9 mouse cellular contexts compared by ENCODE assay signal in genomic region chr9:37114286-37115267, GRCm38 (mm10). TPM values are rescaled to one million over a fixed set of nuclear protein-coding genes. Genes with fewer than 3 reads are reported as not detected.
DNase-seq lines count a peak whose midpoint lies in the region; ATAC-seq and TF ChIP-seq lines count a peak whose summit lies in the region.
"Had no signal": no experiment of that assay in that cellular context is flagged by ENCODE, and none has a peak within 500 bp of the region (broad histone marks: within the 10 kb centered on the region; RNA-seq: fewer than 3 reads in every experiment).

No protein-coding gene starts in this region.

- DNase-seq in liver, adult 2 months (ENCODE audit: extremely low read depth, low read depth, low spot score) = no peak
- peak; percentile 65 for DNase-seq in embryonic facial prominence, embryonic 14.5 days (ENCODE audit: low spot score)
- DNase-seq in hindbrain, postnatal 0 days (ENCODE audit: low spot score) = peak; percentile 50
- DNase-seq in cerebellum, adult 9-11 months = no peak
- DNase-seq in urinary bladder, postnatal 14 days (ENCODE audit: low spot score) = no peak
- no peak for DNase-seq in urinary bladder, postnatal 25 days (ENCODE audit: low spot score)
- DNase-seq: adrenal gland, postnatal 10 days had no signal

- no peak for TF ChIP-seq POLR2A in liver, adult 2 months (IDR thresholded peaks at IDR 0.05; ENCODE audit: extremely low read depth, insufficient read depth, low read length)

- WGBS in liver, adult 2 months = 57% methylated on average over 9 of the region's 9 CpGs
- 36% methylated on average over 9 of the region's 9 CpGs for WGBS in liver, embryonic 12.5 days (ENCODE audit: insufficient replicate concordance)
- 26% methylated on average over 9 of the region's 9 CpGs for WGBS in embryonic facial prominence, embryonic 14.5 days
- WGBS in hindbrain, postnatal 0 days = 26% methylated on average over 9 of the region's 9 CpGs
- 28% methylated on average over 9 of the region's 9 CpGs for WGBS in neural tube, embryonic 14.5 days

- no peak overlapping the region for H3K27ac ChIP-seq in liver, adult 2 months (replicated peaks; ENCODE audit: insufficient read depth, low read depth, low read length)
- no peak overlapping the region for H3K27ac ChIP-seq in liver, embryonic 12.5 days
- H3K27ac ChIP-seq in embryonic facial prominence, embryonic 14.5 days (replicated peaks; ENCODE audit: low read depth, low read length) = peak overlapping the region; percentile 1; the same call in 1 of the 2 replicates
- H3K27ac ChIP-seq in hindbrain, postnatal 0 days = peak overlapping the region; percentile 65
- H3K27ac ChIP-seq in neural tube, embryonic 14.5 days (ENCODE audit: low read depth, low read length) = peak overlapping the region; percentile 24

- peak; percentile 33; the same call in 1 of the 2 replicates for TF ChIP-seq CTCF in liver, adult 2 months (IDR thresholded peaks at IDR 0.05; ENCODE audit: low read depth, low read length)
- TF ChIP-seq CTCF in hindbrain, postnatal 0 days (IDR thresholded peaks at IDR 0.05; ENCODE audit: low read depth) = peak; percentile 47

- H3K4me1 ChIP-seq in liver, adult 2 months (ENCODE audit: control insufficient read depth, insufficient read depth, low read length) = no peaks in the 10 kb centered on the region
- H3K4me1 ChIP-seq in liver, embryonic 12.5 days = no peaks in the 10 kb centered on the region
- peaks cover 6% of the 10 kb centered on the region; the same call in 1 of the 2 replicates for H3K4me1 ChIP-seq in embryonic facial prominence, embryonic 14.5 days (ENCODE audit: control insufficient read depth, insufficient read depth, low read length)
- peaks cover 8% of the 10 kb centered on the region for H3K4me1 ChIP-seq in hindbrain, postnatal 0 days (ENCODE audit: insufficient read depth, low read length)
- H3K4me1 ChIP-seq in neural tube, embryonic 14.5 days (ENCODE audit: control insufficient read depth, insufficient read depth, low read length) = peaks cover 14% of the 10 kb centered on the region

- H3K9ac ChIP-seq in liver, adult 2 months (ENCODE audit: low read depth, low read length) = no peak overlapping the region
- no peak overlapping the region for H3K9ac ChIP-seq in liver, embryonic 12.5 days
- H3K9ac ChIP-seq in embryonic facial prominence, embryonic 14.5 days (ENCODE audit: low read depth, low read length) = no peak overlapping the region
- H3K9ac ChIP-seq in hindbrain, postnatal 0 days (replicated peaks; ENCODE audit: low read length) = no peak overlapping the region
- H3K9ac ChIP-seq in neural tube, embryonic 14.5 days (replicated peaks; ENCODE audit: low read depth, low read length) = no peak overlapping the region; the same call in 1 of the 2 replicates

- no peak overlapping the region for H3K4me2 ChIP-seq in liver, embryonic 12.5 days
- no peak overlapping the region for H3K4me2 ChIP-seq in embryonic facial prominence, embryonic 14.5 days (ENCODE audit: low read depth, low read length)
- H3K4me2 ChIP-seq in hindbrain, postnatal 0 days (ENCODE audit: low read depth, low read length) = no peak overlapping the region
- no peak overlapping the region for H3K4me2 ChIP-seq in neural tube, embryonic 14.5 days (ENCODE audit: low read depth, low read length)

- H3K27me3 ChIP-seq in liver, adult 2 months (ENCODE audit: control insufficient read depth, insufficient read depth, low read length) = no peaks in the 10 kb centered on the region; the same call in 1 of the 2 replicates
- peaks cover 4% of the 10 kb centered on the region; the same call in 1 of the 2 replicates for H3K27me3 ChIP-seq in liver, embryonic 12.5 days (replicated peaks)
- no peaks in the 10 kb centered on the region for H3K27me3 ChIP-seq in embryonic facial prominence, embryonic 14.5 days (replicated peaks; ENCODE audit: control insufficient read depth, insufficient read depth, low read length)
- no peaks in the 10 kb centered on the region for H3K27me3 ChIP-seq in hindbrain, postnatal 0 days (ENCODE audit: insufficient read depth, low read length)
- H3K27me3 ChIP-seq in neural tube, embryonic 14.5 days (ENCODE audit: control insufficient read depth, insufficient read depth, low read length) = no peaks in the 10 kb centered on the region

- no peaks in the 10 kb centered on the region for H3K79me2 ChIP-seq in liver, adult 2 months (ENCODE audit: control insufficient read depth, insufficient read depth, low read length)

- H3K36me3 ChIP-seq in liver, adult 2 months (ENCODE audit: control insufficient read depth, insufficient read depth, low read length) = no peaks in the 10 kb centered on the region
- no peaks in the 10 kb centered on the region for H3K36me3 ChIP-seq in liver, embryonic 12.5 days
- H3K36me3 ChIP-seq in embryonic facial prominence, embryonic 14.5 days (ENCODE audit: control insufficient read depth, insufficient read depth, low read length) = no peaks in the 10 kb centered on the region
- H3K36me3 ChIP-seq in hindbrain, postnatal 0 days (ENCODE audit: insufficient read depth, low read length) = no peaks in the 10 kb centered on the region
- H3K36me3 ChIP-seq in neural tube, embryonic 14.5 days (ENCODE audit: control insufficient read depth, insufficient read depth, low read length) = no peaks in the 10 kb centered on the region

- ATAC-seq in liver, embryonic 12.5 days = no peak
- ATAC-seq in embryonic facial prominence, embryonic 14.5 days (ENCODE audit: low read depth) = peak; percentile 33; the same call in 1 of the 2 replicates
- ATAC-seq in hindbrain, postnatal 0 days = peak; percentile 80
- ATAC-seq in neural tube, embryonic 14.5 days (ENCODE audit: low read depth) = peak; percentile 68

- H3K9me3 ChIP-seq in liver, embryonic 12.5 days (replicated peaks) = no peaks in the 10 kb centered on the region
- no peaks in the 10 kb centered on the region for H3K9me3 ChIP-seq in embryonic facial prominence, embryonic 14.5 days (ENCODE audit: control insufficient read depth, low read length)
- no peaks in the 10 kb centered on the region for H3K9me3 ChIP-seq in hindbrain, postnatal 0 days (ENCODE audit: low read length)
- H3K9me3 ChIP-seq in neural tube, embryonic 14.5 days (ENCODE audit: control insufficient read depth, low read length) = no peaks in the 10 kb centered on the region

- no peak overlapping the region for H3K4me3 ChIP-seq in liver, adult 2 months (ENCODE audit: insufficient read depth, low read depth, low read length)
- H3K4me3 ChIP-seq in liver, embryonic 12.5 days = no peak overlapping the region
- H3K4me3 ChIP-seq in embryonic facial prominence, embryonic 14.5 days (ENCODE audit: low read depth, low read length) = no peak overlapping the region
- no peak overlapping the region for H3K4me3 ChIP-seq in hindbrain, postnatal 0 days (ENCODE audit: low read length)
- no peak overlapping the region for H3K4me3 ChIP-seq in neural tube, embryonic 14.5 days (ENCODE audit: low read depth, low read length)

RNA-seq across cellular contexts. Expression of gene Pknox2, which starts 32.6 kb away (rescaled TPM):
- total RNA-seq in liver, adult 2 months (2014; rRNA removed) = 0.09 and 0.13 TPM in 2 replicates
- 0.42 and 0.46 TPM in 2 replicates for polyA plus RNA-seq in liver, adult 2 months (2012; rRNA removed)
- 0.57 and 0.99 TPM in 2 replicates for polyA plus RNA-seq in liver, embryonic 12.5 days (2016; fragmentation: Nextera tagmentation; extraction: Ambion mirVana)
- polyA plus RNA-seq in embryonic facial prominence, embryonic 14.5 days (2014; fragmentation: Nextera tagmentation; extraction: Ambion mirVana) = 9.5 and 10.6 TPM in 2 replicates
- total RNA-seq in hindbrain, postnatal 0 days (2014; rRNA removed) = 23.5 and 28.0 TPM in 2 replicates
- polyA plus RNA-seq in hindbrain, postnatal 0 days (2015; fragmentation: Nextera tagmentation; extraction: Ambion mirVana) = 20.6 and 22.2 TPM in 2 replicates
- 33.4 and 39.0 TPM in 2 replicates for polyA plus RNA-seq in neural tube, embryonic 14.5 days (2014; fragmentation: Nextera tagmentation; extraction: Ambion mirVana)

Comparison
In these comparisons a context has a peak if more than half of its experiments do, and no peak if none do; other contexts are left out.
1. DNase-seq: peak in embryonic facial prominence, embryonic 14.5 days (single experiment) and hindbrain, postnatal 0 days (single experiment); none in liver, adult 2 months (single experiment), cerebellum, adult 9-11 months (single experiment), urinary bladder, postnatal 14 days (single experiment) and urinary bladder, postnatal 25 days (single experiment).
2. H3K27ac ChIP-seq: peak in embryonic facial prominence, embryonic 14.5 days (single experiment), hindbrain, postnatal 0 days (single experiment) and neural tube, embryonic 14.5 days (single experiment); none in liver, adult 2 months (single experiment) and liver, embryonic 12.5 days (single experiment).